20 mouse cellular contexts compared by ENCODE assay signal in the genomic region with DNA sequence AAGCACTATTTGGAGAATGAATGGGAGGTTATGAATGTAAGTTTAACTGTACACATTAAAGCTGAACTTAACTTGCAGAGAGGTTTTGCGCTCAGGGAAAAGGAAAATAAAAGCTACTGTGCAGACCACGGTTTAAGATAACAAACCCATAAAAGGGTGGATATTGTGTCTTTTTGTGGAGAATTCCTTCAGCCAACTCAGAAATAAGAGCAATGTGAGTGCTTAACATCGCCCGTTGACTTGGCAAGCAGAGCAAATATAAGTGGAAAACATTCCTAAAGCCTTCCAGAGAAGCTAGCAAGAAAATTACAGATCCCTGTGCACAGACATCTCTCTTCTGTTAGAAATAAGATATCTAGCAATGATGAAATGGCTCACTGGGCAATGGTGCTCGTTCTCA.
"Had no signal": no experiment of that assay in that cellular context is flagged by ENCODE, and none has a peak within 500 bp of the region (broad histone marks: within the 10 kb centered on the region; RNA-seq: fewer than 3 reads in every experiment).

No protein-coding gene starts in this region.

- H3K9me3 ChIP-seq: limb, embryonic 13.5 days; liver, embryonic 13.5 days; neural tube, embryonic 12.5 days; neural tube, embryonic 15.5 days had no signal

- H3K27ac ChIP-seq: limb, embryonic 13.5 days; liver, embryonic 13.5 days; neural tube, embryonic 12.5 days; neural tube, embryonic 15.5 days; stomach, postnatal 0 days had no signal

- H3K9ac ChIP-seq: limb, embryonic 13.5 days; liver, embryonic 13.5 days; neural tube, embryonic 12.5 days; neural tube, embryonic 15.5 days had no signal

- H3K27me3 ChIP-seq: limb, embryonic 13.5 days; liver, embryonic 13.5 days; neural tube, embryonic 12.5 days; neural tube, embryonic 15.5 days had no signal

- H3K4me1 ChIP-seq: limb, embryonic 13.5 days; liver, embryonic 13.5 days; neural tube, embryonic 12.5 days; neural tube, embryonic 15.5 days had no signal

- H3K36me3 ChIP-seq: limb, embryonic 13.5 days; liver, embryonic 13.5 days; neural tube, embryonic 12.5 days; neural tube, embryonic 15.5 days had no signal

- H3K4me2 ChIP-seq: limb, embryonic 13.5 days; liver, embryonic 13.5 days; midbrain, embryonic 11.5 days; neural tube, embryonic 12.5 days; neural tube, embryonic 15.5 days had no signal

- H3K4me3 ChIP-seq: limb, embryonic 13.5 days; liver, embryonic 13.5 days; neural tube, embryonic 12.5 days; neural tube, embryonic 15.5 days had no signal

- DNase-seq: kidney, adult 8-10 months; kidney, postnatal 10 days; kidney, postnatal 4 days; left cerebral cortex, postnatal 4 days; liver, embryonic 13.5 days; lung, adult 2 months; lung, postnatal 14 days; lung, postnatal 4 days; midbrain, embryonic 14.5 days; right cerebral cortex, adult 18-20 months; right cerebral cortex, postnatal 14 days; right cerebral cortex, postnatal 4 days; thymus, adult 2 months; thymus, postnatal 14 days; thymus, postnatal 4 days had no signal
